Mouse (Mus musculus) brain, embryonic 14.5 days (tissue): ENCODE results near the gene Vps25.

Experiments used
- CTCF ChIP-seq: fragments of 200-500 bp; IDR thresholded peaks from 2 replicates; pipeline ENCODE4 v1.5.1; 2012; ENCODE audit warnings: inconsistent platforms, mild to moderate bottlenecking, moderate library complexity, borderline replicate concordance; ENCODE audit not compliant: insufficient read depth, insufficient read length; ENCODE audit errors: extremely low read depth
- POLR2A ChIP-seq: fragments of 200-500 bp; IDR thresholded peaks from 2 replicates; pipeline ENCODE4 v1.6.1; 2012; ENCODE audit warnings: mild to moderate bottlenecking, inconsistent platforms, borderline replicate concordance; ENCODE audit not compliant: poor library complexity, insufficient read depth, insufficient read length, severe bottlenecking; ENCODE audit errors: extremely low read depth

DNA sequence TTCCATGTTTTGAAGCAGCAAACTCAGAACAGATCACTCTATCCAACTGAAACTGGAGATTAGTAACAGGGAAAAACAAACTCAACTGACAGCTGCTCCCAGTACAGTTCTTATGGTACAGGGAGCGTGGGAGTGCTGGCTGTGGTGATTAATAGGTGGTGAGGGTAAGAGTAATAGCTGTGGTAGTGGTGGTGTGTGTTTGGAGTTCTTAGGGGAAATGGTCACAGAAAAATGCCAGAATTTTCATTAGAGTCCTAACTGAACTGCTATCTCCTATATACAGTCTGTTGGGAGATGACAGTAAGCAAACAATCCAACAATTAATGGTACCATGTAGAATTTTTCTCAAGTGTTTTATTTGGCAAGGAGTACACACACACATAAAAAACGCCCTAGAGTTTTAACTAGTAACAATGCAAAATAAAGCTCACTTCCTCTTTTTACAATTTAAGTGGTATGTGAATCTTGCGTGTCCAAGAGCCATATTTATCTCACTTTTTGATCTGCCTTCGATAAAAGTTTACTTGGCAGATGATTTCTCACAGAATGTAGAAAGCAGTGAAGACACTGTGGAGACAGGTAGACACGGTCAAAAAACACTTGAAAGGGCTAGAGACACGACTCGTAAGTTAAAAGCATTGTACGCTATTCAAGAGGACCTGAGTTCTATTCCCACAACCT, 32.1 kb upstream of the Vps25 start:
- TF ChIP-seq POLR2A, result no peak
- TF ChIP-seq CTCF, result no peak
